Mouse (Mus musculus): ENCODE measurements at regions not wholly inside any gene's neighbourhood (a gene's known extent, or its start where the extent isn't known, plus 50 kb on each side); places are given as distances from the start of the nearest gene placed in this dataset.

- peak; percentile 23 for DNase-seq (ENCODE audit: low read depth, low spot score)
These were observed 320.7 kb downstream of the Epha7 start for GRCm38 (mm10) chr4:29133404-29134307.

- no peak for DNase-seq (ENCODE audit: low read depth, low spot score)
These were observed 322.9 kb downstream of the Epha7 start for GRCm38 (mm10) chr4:29135685-29136385.

DNA sequence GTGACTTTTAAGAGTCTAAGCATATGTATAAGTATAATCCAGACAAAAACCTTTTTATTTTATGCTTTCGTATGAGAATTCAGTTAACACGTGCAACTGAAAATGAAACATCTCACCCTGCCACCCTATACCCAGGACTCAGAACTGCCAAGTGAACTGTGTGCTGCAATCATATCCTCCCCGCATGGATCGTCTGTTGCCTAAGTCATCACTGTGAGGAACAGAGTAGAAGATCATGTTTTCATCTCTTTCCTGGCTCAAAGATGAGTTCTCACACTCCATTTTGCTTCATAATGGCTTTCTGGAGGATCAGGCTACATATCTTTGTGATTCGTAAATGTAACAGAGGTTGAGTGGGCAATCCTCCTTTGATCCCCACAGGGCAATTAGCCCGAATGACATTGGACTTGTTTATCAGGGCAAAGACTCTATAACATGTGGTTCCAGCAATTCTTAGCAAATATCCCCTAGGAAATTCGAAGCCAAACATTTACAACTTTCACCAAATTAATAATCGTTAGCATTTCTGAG lies 325.9 kb downstream of the Epha7 start:
- DNase-seq (ENCODE audit: low read depth, low spot score), result no peak

GRCm38 (mm10) chr4:29143415-29143814 lies 330.5 kb downstream of the Epha7 start:
- DNase-seq (ENCODE audit: low read depth, low spot score), result no peak

GRCm38 (mm10) chr4:29145242-29145641 lies 332.3 kb downstream of the Epha7 start:
- DNase-seq (ENCODE audit: low read depth, low spot score), result no peak

DNA sequence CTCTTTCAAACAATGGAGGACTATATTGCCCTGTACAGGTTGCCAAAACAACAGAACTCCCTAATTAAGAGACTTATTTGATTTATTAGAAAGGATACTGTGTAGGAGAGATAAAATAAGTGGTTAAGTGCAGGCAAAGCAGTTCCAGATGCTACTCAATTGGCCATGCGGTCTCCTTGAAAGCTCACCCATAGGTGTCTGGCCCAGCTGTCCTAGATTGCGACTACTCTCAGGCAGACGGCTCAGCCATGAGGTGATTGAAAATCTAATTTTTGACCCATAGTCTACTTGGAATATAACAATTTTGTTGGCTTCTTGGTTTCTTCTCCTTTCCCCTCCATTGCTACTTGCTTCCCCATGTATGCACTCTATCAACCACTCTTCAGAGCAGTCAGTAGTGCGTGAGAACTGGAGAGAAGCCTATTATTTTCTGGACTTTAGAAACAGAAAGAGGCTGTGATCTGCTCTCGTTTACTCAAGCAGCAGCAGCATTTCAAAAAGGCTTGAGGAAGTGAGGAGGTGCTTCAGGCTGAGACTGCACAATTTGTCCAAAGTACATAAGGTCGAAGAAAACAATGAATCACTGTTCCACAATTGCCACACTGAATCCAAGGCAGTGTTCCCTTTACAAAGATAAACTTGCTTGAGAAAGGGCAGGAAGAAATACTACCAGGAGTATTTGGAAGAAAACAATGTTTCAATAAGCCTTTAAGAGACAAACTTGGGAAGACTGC lies 339.4 kb downstream of the Epha7 start:
- no peak for DNase-seq (ENCODE audit: low read depth, low spot score)

GRCm38 (mm10) chr4:29182494-29182893 lies 369.6 kb downstream of the Epha7 start:
- DNase-seq (ENCODE audit: low read depth, low spot score), result no peak

DNA sequence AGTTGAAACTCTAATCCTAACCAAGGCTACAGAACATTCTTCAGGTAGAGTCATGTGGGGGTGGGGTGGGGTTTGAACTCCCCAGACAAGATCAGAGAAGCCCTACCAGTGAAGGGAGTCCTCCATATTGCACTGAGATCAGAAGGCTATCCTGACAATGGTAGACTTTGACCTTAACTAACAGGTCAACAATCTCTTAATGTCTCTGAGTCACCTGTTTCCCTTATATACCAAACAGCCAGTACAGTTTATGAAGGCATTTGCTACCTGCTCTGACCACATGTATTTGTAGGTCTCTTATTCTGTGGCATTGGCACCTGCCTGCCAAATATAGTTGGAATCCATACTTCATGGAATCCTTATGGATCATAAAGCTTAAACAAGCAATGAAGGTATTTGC lies 370.5 kb downstream of the Epha7 start:
- no peak for DNase-seq (ENCODE audit: low read depth, low spot score)

GRCm38 (mm10) chr4:29183818-29184217 lies 370.9 kb downstream of the Epha7 start:
- no peak for DNase-seq (ENCODE audit: low read depth, low spot score)

DNA sequence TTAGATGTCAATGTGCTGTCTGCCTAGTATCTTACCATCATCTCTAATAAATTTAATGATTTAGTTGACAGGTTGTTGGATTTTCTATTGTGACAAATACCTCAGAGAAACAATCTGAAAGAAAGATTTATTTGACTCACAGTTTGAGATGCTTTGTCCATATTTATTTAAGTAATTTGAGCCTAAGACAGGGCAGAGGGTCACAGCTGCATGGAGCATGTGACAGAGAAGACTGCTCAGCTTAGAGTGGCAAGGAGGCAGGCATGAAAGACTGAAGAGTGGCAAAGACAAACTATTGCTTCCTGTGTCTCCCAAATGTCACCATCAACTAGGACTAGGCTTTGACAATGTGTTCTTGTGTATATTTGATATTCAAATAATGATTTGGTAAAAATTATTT lies 388.0 kb downstream of the Epha7 start:
- no peak for DNase-seq (ENCODE audit: low read depth, low spot score)

Measured in forelimb bud, embryonic 11.5 days (tissue).